8 mouse cellular contexts compared by ENCODE assay signal in genomic region chr9:41272596-41272995, GRCm38 (mm10).
DNase-seq lines count a peak whose midpoint lies in the region; ATAC-seq and TF ChIP-seq lines count a peak whose summit lies in the region.

No protein-coding gene starts in this region.

- no peak for TF ChIP-seq CTCF in lung, adult 2 months (IDR thresholded peaks at IDR 0.05; ENCODE audit: insufficient read depth, low read length)

- 10% methylated on average over 6 of the region's 6 CpGs for WGBS in lung, embryonic 15.5 days
- 14% methylated on average over 6 of the region's 6 CpGs for WGBS in lung, adult 2 months
- 4% methylated on average over 6 of the region's 6 CpGs for WGBS in forebrain, embryonic 12.5 days
- 10% methylated on average over 6 of the region's 6 CpGs for WGBS in hindbrain, embryonic 15.5 days
- WGBS in neural tube, embryonic 13.5 days: 11% methylated on average over 6 of the region's 6 CpGs

- no peak overlapping the region for H3K4me3 ChIP-seq in lung, embryonic 15.5 days
- H3K4me3 ChIP-seq in lung, adult 2 months (replicated peaks; ENCODE audit: extremely low read depth, low read depth, low read length): no peak overlapping the region
- H3K4me3 ChIP-seq in forebrain, embryonic 12.5 days (replicated peaks): peak overlapping the region; percentile 18; the same call in 1 of the 2 replicates
- H3K4me3 ChIP-seq in hindbrain, embryonic 15.5 days: no peak overlapping the region
- H3K4me3 ChIP-seq in neural tube, embryonic 13.5 days: peak overlapping the region; percentile 37

- DNase-seq in lung, adult 2 months: no peak
- DNase-seq in cerebellum, adult 9-10 months: no peak
- DNase-seq in thymus, postnatal 4 days: no peak
- DNase-seq in spleen, postnatal 10 days (ENCODE audit: low spot score in 2 of 2): no peak

- no peak for TF ChIP-seq POLR2A in lung, adult 2 months (IDR thresholded peaks at IDR 0.05; ENCODE audit: borderline replicate concordance, extremely low read depth, low read depth, low read length)

- no peak overlapping the region; the same call in 1 of the 2 replicates for H3K27ac ChIP-seq in lung, embryonic 15.5 days
- peak overlapping the region; percentile 95 for H3K27ac ChIP-seq in forebrain, embryonic 12.5 days
- H3K27ac ChIP-seq in hindbrain, embryonic 15.5 days (replicated peaks): peak overlapping the region; percentile 94
- peak overlapping the region; percentile 96 for H3K27ac ChIP-seq in neural tube, embryonic 13.5 days (replicated peaks)

- no peaks in the 10 kb centered on the region for H3K27me3 ChIP-seq in lung, embryonic 15.5 days
- no peaks in the 10 kb centered on the region for H3K27me3 ChIP-seq in forebrain, embryonic 12.5 days
- H3K27me3 ChIP-seq in hindbrain, embryonic 15.5 days: no peaks in the 10 kb centered on the region
- no peaks in the 10 kb centered on the region for H3K27me3 ChIP-seq in neural tube, embryonic 13.5 days

- ATAC-seq in lung, embryonic 15.5 days (ENCODE audit: borderline replicate concordance, extremely low read depth, low FRiP score, low TSS enrichment): no peak; the same call in 1 of the 2 replicates
- 0 out of 2 replicates have a peak, but pooled peaks have one; percentile 17 for ATAC-seq in forebrain, embryonic 12.5 days (ENCODE audit: low FRiP score)
- ATAC-seq in hindbrain, embryonic 15.5 days (ENCODE audit: low FRiP score, low read depth): no peak
- peak; percentile 21 for ATAC-seq in neural tube, embryonic 13.5 days (ENCODE audit: low read depth)

- H3K36me3 ChIP-seq in lung, embryonic 15.5 days: no peaks in the 10 kb centered on the region
- no peaks in the 10 kb centered on the region for H3K36me3 ChIP-seq in forebrain, embryonic 12.5 days (replicated peaks)
- H3K36me3 ChIP-seq in hindbrain, embryonic 15.5 days: no peaks in the 10 kb centered on the region
- no peaks in the 10 kb centered on the region for H3K36me3 ChIP-seq in neural tube, embryonic 13.5 days

- no peaks in the 10 kb centered on the region for H3K9me3 ChIP-seq in lung, embryonic 15.5 days
- no peaks in the 10 kb centered on the region for H3K9me3 ChIP-seq in forebrain, embryonic 12.5 days
- H3K9me3 ChIP-seq in hindbrain, embryonic 15.5 days: no peaks in the 10 kb centered on the region
- H3K9me3 ChIP-seq in neural tube, embryonic 13.5 days: no peaks in the 10 kb centered on the region; the same call in 1 of the 2 replicates

- peaks cover 14% of the 10 kb centered on the region for H3K4me1 ChIP-seq in lung, embryonic 15.5 days
- H3K4me1 ChIP-seq in lung, adult 2 months (ENCODE audit: control insufficient read depth, insufficient read depth, low read length): peaks cover 3% of the 10 kb centered on the region; the same call in 1 of the 2 replicates
- H3K4me1 ChIP-seq in forebrain, embryonic 12.5 days: peaks cover 20% of the 10 kb centered on the region
- H3K4me1 ChIP-seq in hindbrain, embryonic 15.5 days (replicated peaks): peaks cover 23% of the 10 kb centered on the region
- peaks cover 22% of the 10 kb centered on the region for H3K4me1 ChIP-seq in neural tube, embryonic 13.5 days (replicated peaks)

- peak overlapping the region; percentile 86 for H3K4me2 ChIP-seq in lung, embryonic 15.5 days
- H3K4me2 ChIP-seq in forebrain, embryonic 12.5 days: peak overlapping the region; percentile 62
- peak overlapping the region; percentile 72 for H3K4me2 ChIP-seq in hindbrain, embryonic 15.5 days
- peak overlapping the region; percentile 71 for H3K4me2 ChIP-seq in neural tube, embryonic 13.5 days

- H3K9ac ChIP-seq in lung, embryonic 15.5 days: no peak overlapping the region
- 0 out of 2 replicates have a peak overlapping the region, but pooled peaks have one; percentile 56 for H3K9ac ChIP-seq in forebrain, embryonic 12.5 days
- H3K9ac ChIP-seq in hindbrain, embryonic 15.5 days: no peak overlapping the region
- H3K9ac ChIP-seq in neural tube, embryonic 13.5 days: no peak overlapping the region; the same call in 1 of the 2 replicates

Comparison
In these comparisons a context has a peak if more than half of its experiments do, and no peak if none do; other contexts are left out.
1. ATAC-seq: peak in forebrain, embryonic 12.5 days (single experiment) and neural tube, embryonic 13.5 days (single experiment); none in lung, embryonic 15.5 days (single experiment) and hindbrain, embryonic 15.5 days (single experiment).
2. H3K4me3 ChIP-seq: peak in forebrain, embryonic 12.5 days (single experiment) and neural tube, embryonic 13.5 days (single experiment); none in lung, embryonic 15.5 days (single experiment), lung, adult 2 months (single experiment) and hindbrain, embryonic 15.5 days (single experiment).
3. Peak in every context shown above with its lines, with median percentiles within 50 percentile points of each other: H3K4me2 ChIP-seq.